Mouse (Mus musculus) layer of hippocampus, adult 11-12 months (tissue): ENCODE data around the gene Celf1.
"Not testable (repeated sequence)": the region's sequence is repeated elsewhere in the genome, so short reads cannot be mapped to it uniquely, and the experiment has no call there.

Experiments
- DNase-seq: peaks from one replicate; pipeline ENCODE4 v3.0.0; 2022; ENCODE audit warnings: low spot score

The Celf1 gene

DNA sequence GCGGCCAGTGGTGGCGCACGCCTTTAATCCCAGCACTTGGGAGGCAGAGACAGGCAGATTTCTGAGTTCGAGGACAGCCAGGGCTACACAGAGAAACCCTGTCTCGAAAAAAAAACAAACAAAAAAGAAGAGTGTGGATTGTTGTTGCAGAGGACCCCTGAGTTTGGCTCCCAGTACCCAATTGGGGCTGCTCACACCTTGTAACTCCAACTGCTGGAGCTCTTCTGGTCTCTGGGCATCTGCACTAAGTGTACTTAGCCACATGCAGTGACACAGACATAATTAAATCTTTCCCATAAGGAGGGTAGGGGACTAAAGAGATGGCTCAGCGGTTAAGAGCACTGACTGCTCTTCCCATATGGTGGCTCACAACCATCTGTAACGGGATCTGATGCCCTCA is 82.1 kb downstream of the Celf1 start:
- DNase-seq, result not testable (repeated sequence)

DNA sequence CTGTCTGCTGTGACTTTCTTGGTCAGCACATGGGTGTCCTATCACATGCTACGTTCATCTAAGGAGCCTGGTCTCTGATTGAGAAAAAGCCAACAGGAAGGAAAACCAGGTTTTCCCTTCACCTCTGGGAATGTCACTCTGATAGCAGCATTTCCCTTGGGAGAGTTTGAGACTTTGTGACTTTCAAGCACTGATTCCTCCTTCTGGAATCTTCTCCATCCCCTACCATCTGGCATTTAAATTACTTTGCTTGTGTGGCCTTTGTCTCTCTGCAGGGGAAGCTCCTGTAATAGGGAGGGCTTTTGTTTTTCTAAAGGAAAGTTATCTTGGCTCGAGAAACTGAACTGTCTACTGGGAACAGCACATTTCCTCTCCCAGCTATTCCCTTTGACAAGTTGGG is 82.9 kb downstream of the Celf1 start:
- DNase-seq, result no peak

DNA sequence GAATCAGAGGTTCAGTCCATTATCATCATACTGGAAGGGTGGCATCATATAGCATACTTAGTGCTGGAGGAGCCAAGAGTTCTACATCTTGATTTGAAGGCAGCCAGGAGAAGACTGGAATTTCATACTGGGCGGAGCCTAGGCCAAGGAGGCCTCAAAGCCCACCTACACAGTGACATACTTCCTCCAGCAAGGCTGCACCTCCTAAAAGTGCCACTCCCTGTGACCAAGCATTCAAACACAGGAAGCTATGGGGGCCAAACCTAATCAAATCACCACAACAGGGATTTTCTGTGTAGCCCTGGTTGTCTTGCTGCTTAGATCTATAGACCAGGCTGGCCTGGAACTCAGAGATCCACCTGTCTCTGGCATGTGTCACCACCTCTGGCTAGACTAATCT is 83.8 kb downstream of the Celf1 start:
- DNase-seq, result no peak

DNA sequence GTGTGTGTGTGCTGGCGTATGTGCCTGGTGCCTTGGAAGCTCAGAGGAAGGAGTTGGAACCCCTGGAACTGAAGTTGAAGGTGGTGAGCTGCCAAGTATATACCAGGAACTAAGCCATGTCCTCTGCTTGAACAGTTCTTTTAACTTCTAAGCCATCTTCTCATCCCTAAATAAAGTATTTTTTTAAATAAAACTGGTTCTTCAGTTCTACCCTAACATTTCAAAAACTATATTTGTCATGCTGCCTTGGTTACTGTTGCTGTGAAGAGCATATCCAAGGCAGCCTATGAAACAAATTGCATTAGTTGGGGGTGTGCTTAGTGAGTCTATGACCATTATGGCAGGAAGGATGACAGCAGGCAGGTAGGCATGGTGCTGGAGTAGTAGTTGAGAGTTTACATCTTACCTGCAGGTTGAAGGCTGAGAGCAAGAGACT is 84.9 kb downstream of the Celf1 start:
- DNase-seq, result peak; percentile 31

DNA sequence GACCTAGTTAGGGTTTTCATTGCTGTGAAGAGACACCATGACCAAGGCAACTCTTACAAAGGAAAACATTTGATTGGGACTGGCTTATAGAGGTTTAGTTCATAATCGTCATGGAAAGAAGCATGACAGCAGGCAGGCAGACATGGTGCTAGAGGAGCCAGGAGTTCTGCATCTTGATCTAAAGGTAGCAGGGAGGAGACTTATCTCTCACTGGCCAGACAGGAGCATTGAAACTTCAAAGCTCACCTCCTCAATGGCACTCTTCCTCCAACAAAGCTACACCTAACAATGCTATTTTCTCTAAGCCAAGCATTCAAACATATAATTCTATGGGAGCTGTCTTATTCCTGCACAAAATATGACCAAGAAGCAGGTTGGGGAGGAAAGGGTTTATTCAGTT is 86.3 kb downstream of the Celf1 start:
- DNase-seq, result no peak

DNA sequence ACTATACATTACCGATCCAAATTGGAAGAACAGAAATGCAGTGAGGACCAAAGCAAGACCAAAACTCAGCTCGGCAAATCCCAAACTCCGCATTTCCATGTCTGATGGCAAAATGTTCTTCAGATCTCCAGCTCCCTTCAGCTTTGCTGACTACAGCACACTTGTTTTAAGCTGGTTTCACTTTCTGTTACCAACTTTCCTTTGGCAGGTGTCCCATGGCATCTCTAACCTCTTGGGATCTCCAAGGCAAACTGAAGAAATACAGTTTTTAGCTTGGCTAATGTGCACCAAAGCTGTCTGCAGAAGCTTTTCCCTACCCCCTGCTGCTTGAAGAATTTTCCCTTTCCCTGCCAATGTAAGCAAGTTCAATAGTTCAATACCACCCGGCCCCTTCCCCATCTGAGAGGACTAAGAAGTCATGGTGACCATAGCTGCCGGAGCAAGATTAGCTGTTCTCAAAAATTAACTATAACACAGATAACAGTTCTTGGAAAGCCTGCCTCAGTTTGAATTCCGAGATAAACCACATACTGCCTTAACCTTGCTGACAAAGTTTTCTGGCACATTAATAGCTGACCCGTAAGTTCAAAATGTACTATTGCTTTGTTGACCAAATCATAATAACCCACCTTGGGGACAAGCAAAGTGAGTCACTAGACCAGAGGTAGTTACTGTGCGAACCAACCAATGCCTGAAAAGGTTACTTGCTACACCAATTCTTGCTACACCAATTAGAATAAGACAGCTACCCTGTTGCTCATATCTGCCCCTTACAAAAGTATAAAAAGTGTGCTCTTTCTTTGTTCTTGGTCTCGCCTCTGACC is 87.4 kb downstream of the Celf1 start:
- no peak for DNase-seq

DNA sequence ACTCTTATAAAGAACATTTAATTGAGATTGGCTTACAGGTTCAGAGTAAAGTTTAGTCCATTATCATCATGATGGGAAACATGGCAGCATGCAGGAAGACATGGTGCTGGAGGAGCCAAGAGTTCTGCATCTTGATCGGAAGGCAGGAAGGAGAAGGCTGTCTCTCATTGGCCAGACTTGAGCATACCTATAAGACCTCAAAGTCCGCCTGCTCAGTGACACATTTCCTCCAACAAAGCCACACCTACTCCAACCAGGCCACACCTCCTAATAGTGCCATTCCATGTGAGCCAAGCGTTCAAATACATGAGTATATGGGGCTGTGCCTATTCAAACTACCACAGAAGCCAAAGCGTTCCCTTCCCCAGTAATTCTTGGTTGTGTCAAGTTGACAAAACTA is 91.0 kb downstream of the Celf1 start:
- DNase-seq, result no peak

DNA sequence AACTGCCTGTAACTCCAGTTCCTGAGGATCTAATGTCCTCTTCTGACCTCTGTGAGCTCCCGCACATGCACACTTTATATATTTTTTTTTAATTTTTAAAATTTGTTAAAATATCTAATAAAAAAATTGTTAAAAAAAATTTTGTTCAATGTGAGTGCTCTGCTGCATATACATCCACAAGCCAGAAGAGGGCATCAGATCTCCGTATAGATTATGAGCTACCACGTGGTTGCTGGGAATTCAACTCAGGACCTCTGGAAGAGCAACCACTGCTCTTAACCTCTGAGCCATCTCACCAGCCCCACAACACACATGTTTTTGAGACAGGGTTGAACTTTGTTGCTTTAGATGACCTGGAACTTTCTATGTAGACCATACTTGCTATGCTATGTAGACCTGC is 92.8 kb downstream of the Celf1 start:
- no peak for DNase-seq

DNA sequence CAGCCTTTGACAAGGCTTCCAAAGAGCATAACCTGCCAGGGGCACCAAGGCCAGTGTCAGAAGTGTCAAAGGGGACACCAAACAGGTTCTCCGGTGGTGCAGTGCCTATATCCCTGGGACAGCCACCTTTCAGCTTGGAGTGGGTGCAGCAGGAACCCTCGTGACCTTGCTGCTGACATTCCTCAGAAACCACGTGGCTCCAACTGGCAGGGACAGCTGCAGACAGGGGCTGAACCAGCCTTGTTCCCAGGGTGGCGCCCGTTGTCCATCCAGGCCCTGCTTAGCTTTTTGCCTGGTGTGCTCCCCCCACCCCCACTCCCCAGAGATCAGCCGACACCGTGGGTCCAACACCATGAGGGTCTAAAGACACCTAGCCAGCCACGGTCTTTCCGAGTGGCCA is 95.2 kb downstream of the Celf1 start, which contains the start of gene Rapsn:
Gene Rapsn, plus strand, starts transcription at position 236 of the 400 bp plus-strand sequence.
- DNase-seq, result no peak

DNA sequence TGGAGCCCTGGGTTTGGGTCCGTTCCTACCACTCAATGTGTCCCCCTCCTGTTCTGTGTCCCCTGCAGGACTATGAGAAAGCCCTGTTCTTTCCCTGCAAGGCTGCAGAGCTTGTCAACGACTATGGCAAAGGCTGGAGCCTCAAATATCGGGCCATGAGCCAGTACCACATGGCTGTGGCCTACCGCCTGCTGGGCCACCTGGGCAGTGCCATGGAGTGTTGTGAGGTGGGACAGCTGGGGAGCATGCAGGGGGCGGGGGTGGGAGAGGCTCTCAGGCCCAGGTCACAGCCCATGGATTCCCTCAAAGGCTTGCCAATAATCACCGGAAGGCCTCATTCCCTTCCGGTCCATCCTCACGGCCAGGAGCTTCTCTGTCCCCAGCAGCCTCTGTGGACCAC is 101.6 kb downstream of the Celf1 start:
- DNase-seq, result no peak

DNA sequence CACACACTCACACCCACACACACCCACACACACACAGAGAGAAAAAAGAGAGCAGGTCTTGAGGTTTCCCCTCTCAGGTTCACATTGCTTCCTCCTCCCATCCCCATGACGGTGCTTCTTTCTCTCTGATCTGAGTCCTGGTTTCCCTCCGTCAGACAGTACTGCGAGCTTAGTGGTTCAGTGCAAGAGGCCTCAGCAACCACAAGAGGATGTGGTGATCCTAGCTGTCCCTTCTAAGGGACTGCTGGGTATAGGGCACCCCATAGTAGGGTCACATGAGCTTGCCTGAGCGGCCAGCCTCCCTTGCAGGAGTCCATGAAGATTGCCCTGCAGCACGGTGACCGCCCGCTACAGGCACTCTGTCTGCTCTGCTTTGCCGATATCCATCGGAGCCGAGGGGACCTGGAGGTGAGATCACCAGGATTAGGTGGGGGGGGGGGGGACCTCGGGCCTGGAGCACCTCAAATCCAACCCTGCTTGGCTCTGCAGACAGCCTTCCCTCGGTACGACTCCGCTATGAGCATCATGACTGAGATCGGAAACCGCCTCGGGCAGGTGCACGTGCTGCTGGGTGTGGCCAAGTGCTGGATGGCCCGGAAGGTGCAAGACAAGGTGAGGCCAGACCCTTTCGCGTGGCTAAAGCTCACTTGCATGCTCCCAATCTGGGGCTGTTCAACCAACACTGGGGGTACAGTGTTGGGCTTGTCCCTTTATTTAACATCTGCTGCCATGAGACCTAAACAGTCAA is 102.6 kb downstream of the Celf1 start:
- no peak for DNase-seq

DNA sequence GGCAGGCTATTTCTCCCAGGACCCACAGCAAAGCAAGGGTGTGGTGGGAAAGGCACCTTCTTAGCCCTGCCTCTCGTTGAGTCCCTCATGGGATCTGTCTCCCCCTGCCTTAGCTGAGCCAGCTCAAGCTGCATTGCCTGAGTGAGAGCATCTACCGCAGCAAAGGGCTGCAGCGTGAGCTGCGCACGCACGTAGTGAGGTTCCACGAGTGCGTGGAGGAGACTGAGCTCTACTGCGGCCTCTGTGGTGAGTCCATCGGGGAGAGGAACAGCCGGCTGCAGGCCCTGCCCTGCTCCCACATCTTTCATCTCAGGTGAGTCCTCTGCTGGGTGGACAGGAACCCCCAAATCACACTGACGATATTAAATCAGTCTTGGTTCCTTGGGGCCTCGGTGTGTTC is 104.5 kb downstream of the Celf1 start:
- DNase-seq, result no peak

DNA sequence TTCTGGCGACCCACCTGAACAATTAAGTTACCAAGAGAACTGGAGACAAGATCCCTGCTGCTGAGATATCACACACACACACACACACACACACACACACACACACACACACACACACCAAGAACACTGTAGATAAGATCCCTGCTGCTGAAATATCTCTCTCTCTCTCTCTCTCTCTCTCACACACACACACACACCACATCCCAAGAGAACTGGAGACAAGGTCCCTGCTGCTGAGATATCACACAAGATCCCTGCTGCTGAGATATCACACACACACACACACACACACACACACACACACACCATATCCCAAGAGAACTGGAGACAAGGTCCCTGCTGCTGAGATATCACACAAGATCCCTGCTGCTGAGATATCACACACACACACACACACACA is 105.6 kb downstream of the Celf1 start:
- not testable (repeated sequence) for DNase-seq

DNA sequence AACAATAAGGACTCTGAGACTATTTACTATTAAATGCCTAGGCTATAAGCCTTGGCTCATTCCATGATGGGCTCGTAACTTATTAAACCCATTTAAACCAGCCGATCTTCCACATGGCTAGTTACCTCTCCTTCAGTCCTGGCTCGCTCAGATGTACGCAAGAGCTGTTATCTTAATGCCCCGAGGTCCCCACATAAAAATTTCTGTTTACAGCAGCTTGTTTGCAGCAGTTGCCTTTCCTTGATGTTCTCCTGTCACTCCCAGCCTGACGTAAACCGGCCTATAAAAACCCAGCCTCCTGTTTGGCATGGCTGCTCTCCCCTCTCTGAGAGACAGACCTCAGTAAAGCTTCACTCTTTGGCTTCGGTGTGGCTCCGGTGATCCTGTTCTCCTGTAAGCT is 107.2 kb downstream of the Celf1 start:
- no peak for DNase-seq

DNA sequence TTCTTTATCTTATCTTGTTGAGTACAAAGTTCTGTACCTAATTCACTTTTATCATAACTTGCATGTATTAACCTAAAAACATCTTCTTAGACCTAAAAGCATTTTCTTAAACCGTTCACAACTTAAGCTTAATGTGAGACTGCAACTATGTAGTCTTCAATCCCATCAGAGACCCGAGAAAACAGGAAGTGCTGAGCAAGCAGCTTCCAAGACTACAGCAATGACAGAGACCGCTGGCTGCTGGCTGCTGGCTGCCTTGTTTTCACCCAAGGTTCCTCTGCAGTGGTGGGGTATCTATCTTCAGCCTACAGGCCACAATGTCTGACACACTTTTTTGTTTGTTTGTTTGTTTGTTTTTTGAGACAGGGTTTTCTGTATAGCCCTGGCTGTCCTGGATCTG is 111.7 kb downstream of the Celf1 start:
- no peak for DNase-seq

DNA sequence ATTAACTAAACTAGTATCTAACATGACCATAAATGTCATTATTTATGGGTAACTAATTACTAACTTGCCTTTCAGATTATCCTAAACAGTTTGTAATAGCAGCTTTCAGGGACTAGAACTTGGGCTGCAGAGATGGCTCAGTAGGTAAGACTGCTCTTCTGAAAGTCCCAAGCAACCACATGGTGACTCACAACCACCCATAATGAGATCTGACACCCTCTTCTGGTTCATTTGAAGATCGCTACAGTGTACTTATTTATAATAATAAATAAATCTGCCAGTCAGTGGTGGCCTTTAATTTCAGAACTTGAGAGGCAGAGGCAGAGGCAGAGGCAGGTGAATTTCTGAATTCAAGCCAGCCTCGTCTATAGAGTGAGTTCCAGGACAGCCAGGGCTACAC is 112.6 kb downstream of the Celf1 start:
- DNase-seq, result no peak

DNA sequence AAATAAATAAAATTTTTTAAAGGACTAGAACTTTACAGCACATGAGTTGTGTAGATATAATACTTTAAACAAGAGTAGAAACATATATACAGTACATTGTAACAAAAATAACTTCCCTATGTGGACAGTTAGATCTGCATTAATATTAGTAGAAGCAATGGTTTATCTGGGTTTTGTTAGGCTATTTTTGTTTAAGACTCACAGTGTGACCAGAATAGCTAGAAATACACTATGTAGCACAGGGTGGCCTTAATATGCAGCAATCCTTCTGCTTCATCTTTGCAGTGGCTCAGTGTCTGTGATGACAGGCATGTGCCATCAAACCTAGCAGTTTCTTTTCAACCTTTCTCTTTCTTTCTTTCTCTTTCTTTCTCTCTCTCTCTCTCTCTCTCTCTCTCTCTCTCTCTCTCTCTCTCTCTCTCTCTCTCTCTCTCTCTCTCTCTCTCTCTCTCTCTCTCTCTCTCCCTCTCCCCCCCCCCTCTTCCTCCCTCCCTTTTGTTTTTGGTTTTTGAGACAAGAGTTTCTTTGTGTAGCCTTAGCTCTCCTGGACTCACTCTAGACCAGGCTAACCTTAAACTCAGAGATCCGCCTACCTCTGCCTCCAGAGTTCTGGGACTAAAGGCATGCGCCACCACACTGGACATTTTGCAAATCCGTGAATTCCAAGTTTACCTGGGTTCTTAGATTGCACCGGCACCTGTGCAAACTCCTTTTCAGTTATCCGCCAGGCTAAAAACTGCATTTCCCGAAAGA is 113.2 kb downstream of the Celf1 start:
- no peak for DNase-seq

DNA sequence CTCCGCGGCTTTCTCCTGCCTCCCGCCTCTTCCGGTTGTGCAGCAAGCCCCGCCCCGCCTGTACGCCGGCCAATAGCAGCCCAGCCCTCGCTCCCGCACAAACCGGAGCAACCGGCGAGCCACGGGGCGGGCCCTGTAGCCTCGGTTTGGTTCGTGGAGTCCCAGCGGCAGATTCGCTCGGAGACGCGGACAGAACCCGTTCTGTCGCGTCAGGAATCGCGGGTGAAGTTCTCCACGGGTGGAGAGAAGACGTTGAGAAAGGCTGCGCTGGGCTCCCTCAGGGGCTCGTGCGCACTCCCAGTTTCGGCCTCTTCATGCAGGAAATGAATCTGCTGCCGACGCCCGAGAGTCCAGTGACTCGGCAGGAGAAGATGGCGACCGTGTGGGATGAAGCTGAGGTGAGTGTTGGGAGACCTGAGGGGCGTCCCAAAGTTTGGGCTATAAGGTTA is 113.8 kb downstream of the Celf1 start, which contains the start of gene Psmc3:
Gene Psmc3, plus strand, starts transcription at position 76 of the 449 bp plus-strand sequence.
- DNase-seq, result peak; percentile 97

DNA sequence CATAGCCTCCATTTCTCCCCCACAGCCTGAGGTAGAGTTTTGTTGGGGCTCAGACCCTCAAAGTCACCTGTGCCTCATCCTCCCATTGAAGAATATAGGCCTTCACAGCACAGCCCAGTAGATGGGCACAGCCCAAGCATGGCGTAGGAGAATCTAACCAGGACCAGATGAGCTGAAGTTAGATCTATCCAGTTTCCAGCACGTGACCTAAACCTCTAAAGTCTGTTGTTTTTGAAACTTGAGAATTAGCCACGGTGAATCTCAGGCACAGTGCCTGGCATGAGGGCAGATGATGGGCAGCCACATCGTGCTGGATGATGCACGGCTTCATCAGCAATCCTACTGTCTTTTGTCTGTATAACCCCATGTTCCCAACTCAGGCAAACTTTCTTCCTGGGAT is 118.3 kb downstream of the Celf1 start:
- DNase-seq, result no peak

DNA sequence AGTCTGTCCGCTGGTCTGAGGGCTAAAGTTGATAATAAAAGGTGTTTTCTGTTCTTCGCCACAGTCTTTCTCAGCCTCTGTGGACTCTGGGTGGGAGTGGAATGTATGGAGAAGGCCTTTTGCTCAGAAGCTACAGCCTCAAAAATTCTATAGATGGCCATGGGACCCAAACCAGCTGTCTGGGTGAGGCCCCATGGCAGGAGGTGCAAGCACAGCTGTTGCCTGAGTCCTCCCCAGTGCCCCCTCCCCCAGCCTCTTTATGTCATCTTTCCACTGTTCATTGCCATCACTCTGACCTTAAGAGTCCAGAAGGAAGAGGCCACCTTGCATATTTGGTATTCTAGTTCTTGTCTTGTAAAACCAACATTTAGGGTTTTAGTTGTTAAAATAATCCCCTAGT is 119.2 kb downstream of the Celf1 start:
- no peak for DNase-seq

DNA sequence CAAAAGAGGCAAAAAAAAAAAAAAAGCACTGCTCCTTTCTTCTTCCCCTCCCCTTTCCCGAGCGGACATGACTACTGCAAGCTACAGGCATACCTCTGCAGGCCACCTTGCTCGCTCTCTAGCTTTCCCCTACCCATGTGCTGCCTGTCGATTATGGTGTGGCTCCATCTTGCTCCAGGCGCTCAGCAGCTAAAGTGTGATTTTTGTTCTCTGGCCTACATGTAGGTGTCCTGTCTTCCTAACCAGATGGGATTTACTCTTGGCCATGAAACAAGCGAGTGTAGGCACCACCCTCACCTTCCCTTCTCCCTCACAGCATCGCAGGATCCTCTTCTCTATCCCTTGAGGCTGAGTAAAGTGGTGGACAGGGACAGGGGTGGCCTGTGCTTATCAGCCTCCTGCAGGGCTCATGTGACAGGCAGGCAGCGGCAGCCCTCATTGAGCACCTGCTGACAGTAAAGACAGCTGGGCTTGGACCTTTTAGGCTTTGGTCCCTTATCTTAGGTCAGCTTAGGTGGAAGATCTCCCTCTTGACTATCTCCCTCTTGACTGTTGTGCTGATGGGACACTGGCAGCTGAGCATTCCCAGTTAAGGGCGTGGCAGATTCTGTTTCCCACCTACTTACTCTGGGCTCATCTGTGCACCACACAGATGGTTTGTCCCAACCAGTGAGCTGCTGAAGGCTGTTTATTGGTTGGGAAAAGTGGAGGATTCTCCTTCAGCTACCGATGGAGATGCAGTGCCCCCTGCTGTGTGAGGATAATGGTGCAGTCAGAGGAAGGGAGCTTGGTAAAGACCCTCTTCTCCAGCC is 120.6 kb downstream of the Celf1 start:
- DNase-seq, result peak; percentile 80
